Mouse (Mus musculus) hindbrain, embryonic 14.5 days (tissue): ENCODE data around the gene Agpat3. TPM values are rescaled to one million over a fixed set of nuclear protein-coding genes. Genes with fewer than 3 reads are reported as not detected.

Experiments used
- ATAC-seq: fragments of 200-750 bp; cut with Nextera tagmentation; 2 replicates; pipeline ENCODE4 v1.8.0; 2017; ENCODE audit warnings: moderate number of reproducible peaks, mild to moderate bottlenecking, moderate TSS enrichment, moderate library complexity; ENCODE audit not compliant: low FRiP score
- DNase-seq: peaks from one replicate; pipeline ENCODE4 v3.0.0-alpha.2; 2015; ENCODE audit warnings: low spot score
- H3K27ac ChIP-seq: fragments of 300-500 bp; sonication (generic); 2 replicates; pipeline ENCODE4 v1.5.1; 2014; ENCODE audit warnings: mild to moderate bottlenecking, moderate library complexity
- H3K27me3 ChIP-seq: fragments of 300-500 bp; sonication (generic); 2 replicates; pipeline ENCODE4 v1.6.1; 2014; ENCODE audit warnings: mild to moderate bottlenecking, low read length, mixed read lengths; ENCODE audit not compliant: control insufficient read depth, insufficient read depth
- H3K36me3 ChIP-seq: fragments of 300-500 bp; sonication (generic); replicated peaks from 2 replicates; pipeline ENCODE4 v1.6.1; 2014; ENCODE audit not compliant: control insufficient read depth, insufficient read depth
- H3K4me1 ChIP-seq: fragments of 300-500 bp; sonication (generic); replicated peaks from 2 replicates; pipeline ENCODE4 v1.6.1; 2014; ENCODE audit warnings: antibody characterized with exemption, low read length, mixed read lengths; ENCODE audit not compliant: control insufficient read depth, insufficient read depth
- H3K4me2 ChIP-seq: fragments of 300-500 bp; sonication (generic); replicated peaks from 2 replicates; pipeline ENCODE4 v1.6.1; 2014; ENCODE audit warnings: mild to moderate bottlenecking, moderate library complexity
- H3K4me3 ChIP-seq: fragments of 300-500 bp; sonication (generic); replicated peaks from 2 replicates; pipeline ENCODE4 v1.5.1; 2014; ENCODE audit warnings: mild to moderate bottlenecking, low read length
- H3K9ac ChIP-seq: fragments of 300-500 bp; sonication (generic); 2 replicates; pipeline ENCODE4 v1.6.1; 2014
- H3K9me3 ChIP-seq: fragments of 300-500 bp; sonication (generic); 2 replicates; pipeline ENCODE4 v1.6.1; 2016; ENCODE audit warnings: low read length; ENCODE audit not compliant: control insufficient read depth
- WGBS: fragments of 180-500 bp; shearing (Covaris S2); extraction: QIAGEN DNeasy Blood & Tissue Kit; methylation state at CpG from one replicate; pipeline ENCODE4 v1.1.7; 2014; 5-methylcytosine and 5-hydroxymethylcytosine counted together
- polyA plus RNA-seq: library from polyadenylated mRNA; unstranded; fragments of >200 nt; fragmentation: Nextera tagmentation; extraction: Ambion mirVana; gene quantifications from 2 replicates; pipeline ENCODE4 v1.2.1, GENCODE M21; 2014

The Agpat3 gene
- 80.3 and 81.5 TPM in 2 replicates for polyA plus RNA-seq

DNA sequence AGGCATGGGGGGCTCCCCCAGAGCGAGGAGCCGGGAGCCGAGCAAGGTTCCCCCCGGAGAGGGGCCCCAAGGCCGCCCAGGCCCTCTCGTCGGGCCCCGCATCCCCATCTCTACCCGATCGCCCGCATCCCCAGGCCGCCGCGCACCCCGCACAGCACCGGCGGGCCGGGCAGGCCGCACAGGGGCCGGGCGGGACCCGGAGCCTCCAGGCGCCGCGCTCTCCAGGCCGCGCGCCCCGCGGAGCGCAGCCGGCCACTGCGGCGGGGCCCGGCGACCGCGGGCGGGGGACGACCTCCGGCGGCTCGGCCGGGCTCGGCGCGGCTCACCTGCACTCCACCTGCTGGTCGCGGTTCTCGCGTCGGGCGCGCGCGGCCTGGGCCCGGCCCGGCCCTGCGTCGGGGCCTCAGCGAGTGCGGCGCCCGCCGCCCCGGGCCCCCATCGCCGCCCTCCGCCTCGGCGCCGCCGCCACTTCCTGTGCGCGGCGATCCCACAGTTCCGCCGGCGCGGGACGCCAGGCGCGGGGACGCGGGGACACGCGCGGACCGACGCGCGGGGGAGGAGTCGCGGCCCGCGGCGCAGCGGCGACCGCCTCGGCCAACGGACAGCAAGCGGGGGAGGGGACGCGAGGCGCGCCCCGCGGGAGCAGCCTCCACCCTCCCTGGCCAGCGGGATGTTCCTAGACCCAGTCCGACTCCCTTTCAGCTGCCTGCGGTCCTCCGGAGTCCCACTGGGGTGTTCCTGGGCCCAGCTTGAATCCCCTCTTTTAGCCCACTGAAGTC is at the start of gene Agpat3:
TSS of gene Agpat3 (minus strand) at position 603 of the 779 bp plus-strand sequence.
- Histone ChIP-seq H3K4me3 (peak within 1 kb of the TSS; percentile 82), H3K9me3 (no peaks in the 10 kb centered on the region), H3K36me3 (no peaks in the 10 kb centered on the region), H3K4me2 (peak within 1 kb of the TSS; percentile 92), H3K4me1 (peaks cover 24% of the 10 kb centered on the region), H3K27ac (peak within 1 kb of the TSS; percentile 68), H3K27me3 (no peaks in the 10 kb centered on the region), H3K9ac (peak within 1 kb of the TSS; percentile 99)
- under 1% methylated on average over 78 of the region's 113 CpGs for WGBS
- ATAC-seq = peak; percentile 83
- peak; percentile 65 for DNase-seq

DNA sequence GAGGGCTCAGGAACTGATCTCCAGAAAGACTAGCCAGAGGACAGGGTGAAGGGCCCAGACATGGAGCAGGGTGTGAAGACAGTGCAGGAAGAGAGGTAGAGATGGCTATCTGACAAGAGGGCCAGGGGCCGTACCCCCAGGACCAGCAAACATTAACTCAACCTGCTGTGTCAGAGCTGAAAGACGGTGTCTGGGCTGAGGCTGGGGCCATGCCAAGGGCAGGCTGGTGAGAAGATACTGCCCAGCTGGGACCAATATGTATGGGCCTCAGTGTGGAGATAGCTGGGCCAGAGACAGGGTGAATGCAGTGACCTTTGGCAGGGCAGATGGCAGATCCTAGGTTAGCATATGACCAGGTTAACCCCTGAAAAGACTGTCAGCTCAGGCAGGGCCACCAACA is 48.8 kb upstream of the Agpat3 start:
- peaks cover 69% of the 10 kb centered on the region for H3K36me3 ChIP-seq
- no peaks in the 10 kb centered on the region for H3K9me3 ChIP-seq
- WGBS = 89% methylated on average over 2 of the region's 2 CpGs
- ATAC-seq (no peak), DNase-seq (no peak)
- H3K27ac ChIP-seq = no peak overlapping the region
- no peak overlapping the region for H3K9ac ChIP-seq
- no peak overlapping the region for H3K4me2 ChIP-seq
- no peaks in the 10 kb centered on the region for H3K27me3 ChIP-seq
- H3K4me1 ChIP-seq = 0 out of 2 replicates have a peak, but pooled peaks cover 5% of the 10 kb centered on the region
- H3K4me3 ChIP-seq = no peak overlapping the region

DNA sequence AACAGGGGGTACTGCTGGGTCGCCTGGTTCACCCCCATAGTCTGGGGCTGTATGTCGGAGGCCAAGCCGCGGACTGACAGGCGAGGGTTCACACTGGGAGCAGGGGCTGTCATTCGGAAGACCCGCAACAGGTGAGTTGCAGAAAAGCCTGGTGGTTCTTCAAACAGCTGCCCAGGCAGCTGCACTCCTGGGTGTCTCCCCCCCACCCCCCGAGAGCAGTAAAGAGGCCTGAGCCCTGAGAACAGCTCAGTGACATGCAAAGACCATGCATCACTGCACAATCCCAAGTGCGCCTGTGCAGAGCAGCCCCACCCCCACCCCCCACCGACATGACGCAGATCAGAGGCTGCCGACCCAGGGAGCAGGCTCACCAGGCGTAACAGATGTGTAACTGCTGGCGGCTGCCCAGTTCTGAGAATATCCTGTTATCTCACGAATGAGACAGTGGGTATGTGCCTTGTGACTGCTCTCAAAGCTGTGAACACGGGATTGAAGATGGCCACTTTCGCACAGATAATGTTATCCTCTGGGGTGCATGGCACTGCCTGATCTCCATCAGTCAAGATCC is 46.9 kb upstream of the Agpat3 start:
- 38% methylated on average over 17 of the region's 17 CpGs for WGBS
- Histone ChIP-seq H3K4me1 (peaks cover 9% of the 10 kb centered on the region; the same call in 1 of the 2 replicates), H3K27ac (0 out of 2 replicates have a peak overlapping the region, but pooled peaks have one; percentile 3), H3K27me3 (no peaks in the 10 kb centered on the region), H3K36me3 (peaks cover 51% of the 10 kb centered on the region), H3K9ac (no peak overlapping the region), H3K4me2 (no peak overlapping the region), H3K9me3 (no peaks in the 10 kb centered on the region), H3K4me3 (no peak overlapping the region)
- no peak for ATAC-seq
- no peak for DNase-seq

DNA sequence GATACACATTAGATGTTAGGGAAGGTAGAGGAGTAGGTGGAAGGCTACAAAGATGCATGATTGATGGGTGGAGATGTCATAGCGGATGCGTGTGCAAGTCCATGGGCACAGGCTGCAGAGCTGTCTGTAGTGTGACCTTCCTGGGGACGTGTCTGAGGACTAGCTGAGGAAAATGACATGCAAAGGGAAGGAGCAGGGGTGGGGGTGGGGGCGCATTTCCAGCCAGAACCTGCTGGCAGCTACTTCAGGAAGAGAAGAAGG is 44.3 kb upstream of the Agpat3 start:
- Histone ChIP-seq H3K4me2 (peak overlapping the region; percentile 29), H3K36me3 (peaks cover 26% of the 10 kb centered on the region)
- ATAC-seq = peak; percentile 48

DNA sequence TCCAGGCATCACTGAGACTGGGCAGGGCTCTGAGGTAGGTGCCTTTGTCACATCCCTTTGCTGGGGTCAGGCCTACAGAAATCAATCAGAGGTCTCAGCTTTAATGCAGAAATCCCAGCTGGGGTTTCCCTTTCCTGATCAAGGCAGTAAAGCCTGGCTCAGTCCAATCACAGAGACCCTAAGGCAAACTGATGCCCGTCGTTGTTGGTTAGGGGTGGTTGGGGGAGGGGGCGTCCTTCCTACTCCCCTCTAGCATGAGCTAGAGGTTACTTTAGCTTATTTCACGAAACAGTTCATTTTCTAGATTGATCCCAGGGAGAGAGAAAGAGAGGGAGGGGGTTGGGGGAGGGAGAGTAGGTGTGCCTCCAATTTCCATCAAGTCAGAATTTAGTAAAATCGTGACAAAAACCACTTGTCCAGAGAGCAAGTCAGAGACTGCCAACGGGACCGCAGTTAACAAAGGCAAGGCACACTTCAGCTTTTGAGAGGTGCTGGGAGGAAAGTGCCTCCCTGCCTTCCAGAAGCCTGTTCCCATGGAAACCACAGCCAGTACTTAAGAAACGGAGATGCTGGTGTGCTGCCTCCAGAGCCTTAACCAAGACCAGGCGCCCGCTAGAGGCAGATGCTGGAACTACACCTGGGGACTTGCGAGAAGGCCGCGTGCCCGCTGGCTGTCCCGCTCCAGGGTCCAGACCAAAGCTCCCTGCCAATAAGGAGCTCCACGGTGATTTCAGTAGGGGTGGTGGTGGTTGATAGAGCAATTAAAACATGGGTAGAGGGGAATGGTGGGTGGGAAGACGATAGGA is 43.7 kb upstream of the Agpat3 start:
- no peak overlapping the region for H3K9ac ChIP-seq
- DNase-seq (peak; percentile 99), ATAC-seq (peak; percentile 88)

More for the DNA sequence above, 44.3 kb upstream of the Agpat3 start:
- H3K9me3 ChIP-seq = no peaks in the 10 kb centered on the region
- 44% methylated on average over 4 of the region's 4 CpGs for WGBS
- H3K9ac ChIP-seq = no peak overlapping the region
- DNase-seq = no peak
- peaks cover 9% of the 10 kb centered on the region; the same call in 1 of the 2 replicates for H3K4me1 ChIP-seq
- peaks cover 10% of the 10 kb centered on the region for H3K27me3 ChIP-seq
- no peak overlapping the region for H3K4me3 ChIP-seq
- H3K27ac ChIP-seq = no peak overlapping the region

DNA sequence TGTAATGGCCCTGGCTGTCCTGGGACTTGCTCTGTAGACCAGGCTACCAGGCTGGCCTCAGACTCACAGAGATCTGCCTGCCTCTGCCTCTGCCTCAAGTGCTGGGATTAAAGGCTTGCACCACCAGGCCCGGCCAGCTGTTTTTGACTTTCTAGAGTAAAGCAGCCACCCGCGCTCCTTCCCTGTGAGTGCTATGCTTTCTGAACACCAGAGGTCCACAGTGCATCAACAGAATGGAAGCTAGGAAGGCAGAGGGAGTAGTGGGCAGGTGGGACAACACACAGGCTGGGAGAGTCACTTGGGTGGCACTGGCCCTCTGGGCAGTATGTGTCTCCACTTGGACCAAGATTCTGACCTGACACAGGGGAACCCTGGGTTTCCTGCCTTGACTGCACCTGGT is 43.1 kb upstream of the Agpat3 start:
- H3K27me3 ChIP-seq = peaks cover 21% of the 10 kb centered on the region
- WGBS = 74% methylated on average over 3 of the region's 3 CpGs
- peak; percentile 10; the same call in 1 of the 2 replicates for ATAC-seq
- no peak overlapping the region for H3K9ac ChIP-seq
- no peak overlapping the region for H3K4me3 ChIP-seq
- H3K4me1 ChIP-seq = peaks cover 9% of the 10 kb centered on the region; the same call in 1 of the 2 replicates
- peaks cover 14% of the 10 kb centered on the region for H3K36me3 ChIP-seq
- no peak for DNase-seq
- peak overlapping the region; percentile 58; the same call in 1 of the 2 replicates for H3K27ac ChIP-seq
- no peaks in the 10 kb centered on the region for H3K9me3 ChIP-seq
- no peak overlapping the region for H3K4me2 ChIP-seq

More for the DNA sequence above, 43.7 kb upstream of the Agpat3 start:
- Histone ChIP-seq H3K4me3 (no peak overlapping the region), H3K27ac (peak overlapping the region; percentile 58; the same call in 1 of the 2 replicates), H3K36me3 (peaks cover 20% of the 10 kb centered on the region), H3K27me3 (peaks cover 15% of the 10 kb centered on the region), H3K4me1 (peaks cover 9% of the 10 kb centered on the region; the same call in 1 of the 2 replicates), H3K4me2 (peak overlapping the region; percentile 33), H3K9me3 (no peaks in the 10 kb centered on the region)
- WGBS = 4% methylated on average over 17 of the region's 17 CpGs

DNA sequence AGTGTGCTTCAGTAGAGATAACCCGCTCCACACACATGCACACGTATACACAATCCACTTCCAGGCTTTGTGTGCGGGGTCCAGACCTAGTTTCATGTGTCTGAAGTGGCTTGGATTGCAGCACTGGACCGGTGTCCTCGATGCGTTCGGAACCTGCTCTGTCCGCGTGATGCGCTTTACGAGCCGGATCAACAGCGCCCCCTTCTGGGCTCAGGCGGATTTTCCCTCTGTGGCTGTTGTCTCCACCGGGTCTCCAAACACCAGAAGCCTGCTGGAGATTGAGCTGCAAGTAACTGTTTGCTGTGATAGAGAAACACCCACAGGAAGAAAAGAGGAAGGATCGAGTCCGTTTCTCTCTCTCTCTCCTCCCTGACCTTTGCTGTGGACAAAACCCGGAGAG is 39.8 kb upstream of the Agpat3 start:
- no peak overlapping the region for H3K4me3 ChIP-seq
- WGBS = 2% methylated on average over 18 of the region's 18 CpGs
- ATAC-seq (no peak), DNase-seq (peak; percentile 80)
- H3K4me1 ChIP-seq = peaks cover 11% of the 10 kb centered on the region; the same call in 1 of the 2 replicates
- no peaks in the 10 kb centered on the region for H3K9me3 ChIP-seq
- no peak overlapping the region for H3K4me2 ChIP-seq
- H3K27me3 ChIP-seq = peaks cover 23% of the 10 kb centered on the region
- H3K36me3 ChIP-seq = no peaks in the 10 kb centered on the region
- H3K27ac ChIP-seq = no peak overlapping the region
- no peak overlapping the region for H3K9ac ChIP-seq

DNA sequence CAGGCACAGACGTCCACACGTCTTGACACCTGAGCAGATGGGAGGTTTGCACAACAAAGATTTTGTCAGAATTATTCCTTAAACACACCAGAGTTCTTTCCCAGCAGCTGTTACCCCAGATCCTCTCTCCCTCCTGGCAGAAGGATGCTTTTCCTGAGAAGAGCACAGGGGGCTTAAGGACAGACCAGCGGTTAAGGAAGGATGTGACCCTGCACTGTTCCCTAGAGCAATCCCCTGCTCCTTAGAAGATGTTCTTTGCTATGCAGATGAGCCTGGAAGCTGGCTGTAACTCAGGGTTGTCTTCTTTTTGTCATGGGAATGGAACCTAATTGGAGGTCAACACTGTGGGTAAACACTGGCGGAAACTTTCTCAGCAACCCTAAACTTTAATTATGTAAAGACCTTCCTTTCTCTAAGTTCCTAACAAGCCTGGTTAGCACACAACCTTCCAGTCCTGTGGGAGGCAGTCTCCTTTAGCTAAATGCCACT is 38.7 kb upstream of the Agpat3 start:
- no peaks in the 10 kb centered on the region for H3K9me3 ChIP-seq
- peaks cover 23% of the 10 kb centered on the region for H3K27me3 ChIP-seq
- ATAC-seq (no peak), DNase-seq (no peak)
- WGBS = 17% methylated on average over 4 of the region's 4 CpGs
- H3K4me2 ChIP-seq = no peak overlapping the region
- H3K4me3 ChIP-seq = no peak overlapping the region
- H3K36me3 ChIP-seq = no peaks in the 10 kb centered on the region
- no peak overlapping the region for H3K9ac ChIP-seq
- peaks cover 6% of the 10 kb centered on the region; the same call in 1 of the 2 replicates for H3K4me1 ChIP-seq
- H3K27ac ChIP-seq = no peak overlapping the region
